Mouse (Mus musculus) adrenal gland, adult 8-10 months (tissue): ENCODE results near the gene Zkscan5. TPM values are rescaled to one million over a fixed set of nuclear protein-coding genes. Genes with fewer than 3 reads are reported as not detected.
"Not testable (repeated sequence)": the region's sequence is repeated elsewhere in the genome, so short reads cannot be mapped to it uniquely, and the experiment has no call there.

Experiments
- DNase-seq: peaks from one replicate; pipeline ENCODE4 v3.0.0; 2022
- total RNA-seq, 4 experiments: library from RNA; stranded (reverse); gene quantifications; 2 replicates each; pipeline ENCODE4 v1.2.4; 2022

The Zkscan5 gene
- total RNA-seq, 4 experiments from 2014 or later, result 11.0 to 14.5 (median 12.8) TPM

GRCm38 (mm10) chr5:145214679-145215078 lies 10.3 kb downstream of the Zkscan5 start:
- DNase-seq, result no peak

DNA sequence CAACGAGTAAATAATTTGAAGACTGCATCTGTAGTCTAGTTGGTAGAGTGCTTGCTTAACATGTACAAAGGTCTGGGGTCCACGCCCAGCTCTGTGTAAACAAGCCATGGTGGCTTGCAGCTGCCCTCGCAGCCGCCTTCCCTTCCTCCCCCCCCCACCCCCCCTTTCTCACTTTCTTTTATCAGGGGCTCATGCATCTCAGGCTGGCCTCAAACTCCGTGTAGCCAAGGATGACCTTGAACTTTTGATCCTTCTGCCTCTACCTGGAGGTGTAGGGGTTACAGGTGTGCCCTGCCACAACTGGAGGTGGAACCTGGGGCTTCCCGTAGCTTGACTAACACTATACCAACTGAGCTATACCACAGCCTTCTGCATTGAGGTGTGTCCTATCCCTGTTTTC lies 13.4 kb downstream of the Zkscan5 start:
- DNase-seq, result no peak

DNA sequence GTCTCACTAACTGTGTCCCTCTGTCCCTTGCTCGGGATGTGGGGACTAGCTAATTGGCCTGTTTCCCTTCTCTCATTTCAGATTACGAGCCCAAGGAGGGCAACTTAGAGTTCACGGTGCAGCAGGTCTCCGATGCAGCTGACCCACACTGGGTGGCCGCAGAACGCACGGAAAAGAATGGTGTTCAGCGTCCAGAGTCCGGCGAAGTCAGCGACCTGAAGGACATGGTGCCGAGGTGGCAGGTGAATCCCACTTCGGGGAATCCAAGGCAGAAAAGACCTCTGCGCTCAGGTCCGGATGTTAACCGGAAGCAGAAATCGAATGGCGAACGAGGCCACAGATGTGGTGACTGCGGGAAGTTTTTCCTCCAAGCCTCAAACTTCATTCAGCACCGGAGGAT lies 13.8 kb downstream of the Zkscan5 start:
- no peak for DNase-seq

- DNase-seq, result no peak
These were observed 14.3 kb downstream of the Zkscan5 start for GRCm38 (mm10) chr5:145218671-145219070.

- no peak for DNase-seq
These were observed 15.6 kb downstream of the Zkscan5 start for GRCm38 (mm10) chr5:145219981-145220380.

- peak; percentile 57 for DNase-seq
These were observed 18.5 kb downstream of the Zkscan5 start for GRCm38 (mm10) chr5:145222840-145223239.

DNA sequence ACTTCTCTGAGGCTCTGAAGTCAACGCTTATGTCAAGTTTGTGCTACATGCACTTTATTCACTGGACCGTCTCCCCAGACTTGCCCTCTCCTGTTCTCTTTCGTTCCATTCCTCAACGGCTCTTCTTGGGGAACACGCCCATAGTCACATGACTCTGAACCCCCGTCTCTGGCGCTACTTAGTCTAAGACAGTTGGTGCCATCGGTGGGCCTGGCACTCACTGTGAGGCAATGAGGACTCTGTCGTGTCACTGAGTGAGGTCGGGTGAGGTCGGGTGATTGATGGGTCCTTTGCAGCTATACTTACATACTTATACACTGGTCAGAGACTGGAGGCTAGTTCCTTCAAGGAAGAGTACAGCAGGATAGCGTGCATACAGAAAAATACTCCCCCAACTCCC lies 19.0 kb downstream of the Zkscan5 start:
- no peak for DNase-seq

DNA sequence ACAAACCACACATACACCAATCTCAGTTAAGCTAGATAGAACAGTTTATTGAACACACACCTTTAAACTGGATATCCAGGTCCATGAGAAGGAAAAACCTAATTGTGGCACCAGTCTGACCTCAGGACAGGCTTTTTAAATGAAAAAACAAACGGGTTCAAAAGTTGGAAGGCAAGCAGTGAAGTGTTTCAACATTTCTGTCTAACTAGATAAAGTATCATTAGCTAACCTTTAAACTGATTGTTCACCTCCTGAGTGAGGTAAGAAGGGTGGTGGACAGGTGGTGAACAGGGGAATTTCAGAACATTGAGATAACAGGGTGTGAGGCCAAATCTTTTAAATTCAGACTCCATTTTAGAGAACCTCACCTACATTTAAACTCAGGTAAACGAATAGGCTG lies 22.1 kb downstream of the Zkscan5 start:
- DNase-seq, result no peak

DNA sequence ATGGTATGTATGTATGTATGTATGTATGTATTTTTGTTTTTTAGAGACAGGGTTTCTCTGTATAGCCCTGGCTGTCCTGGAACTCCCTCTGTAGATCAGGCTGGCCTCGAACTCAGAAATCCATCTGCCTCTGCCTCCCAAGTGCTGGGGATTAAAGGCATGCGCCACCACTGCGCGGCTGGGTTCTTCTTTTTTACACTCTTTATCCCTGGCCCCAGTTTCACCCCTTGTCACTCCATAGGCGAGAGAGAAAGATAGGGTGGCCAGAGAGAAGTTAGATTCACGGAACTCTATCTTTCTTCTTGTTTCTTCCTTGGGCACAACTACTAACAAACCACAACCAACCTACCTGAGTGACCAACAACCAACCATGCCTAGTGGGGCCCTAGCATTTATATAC lies 24.9 kb downstream of the Zkscan5 start:
- not testable (repeated sequence) for DNase-seq

DNA sequence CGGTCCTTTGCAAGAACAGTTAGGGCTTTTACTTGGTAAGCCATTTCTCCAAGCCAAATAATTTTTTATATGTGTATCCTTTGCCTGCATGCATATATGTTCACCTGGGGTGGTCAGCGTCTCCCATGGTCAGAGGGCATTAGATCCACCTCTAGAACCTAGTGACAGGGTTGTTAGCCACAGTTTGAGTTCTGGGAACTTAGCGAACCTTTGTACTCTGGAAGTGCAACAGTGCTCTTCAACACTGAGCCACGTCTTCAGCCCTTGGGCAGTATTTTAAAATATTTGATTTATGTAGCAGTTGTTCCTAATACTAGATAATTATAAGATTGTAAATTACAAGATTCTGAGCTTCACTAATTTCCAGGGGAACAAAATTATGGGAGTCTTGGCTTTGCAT lies 26.3 kb downstream of the Zkscan5 start:
- DNase-seq, result no peak

DNA sequence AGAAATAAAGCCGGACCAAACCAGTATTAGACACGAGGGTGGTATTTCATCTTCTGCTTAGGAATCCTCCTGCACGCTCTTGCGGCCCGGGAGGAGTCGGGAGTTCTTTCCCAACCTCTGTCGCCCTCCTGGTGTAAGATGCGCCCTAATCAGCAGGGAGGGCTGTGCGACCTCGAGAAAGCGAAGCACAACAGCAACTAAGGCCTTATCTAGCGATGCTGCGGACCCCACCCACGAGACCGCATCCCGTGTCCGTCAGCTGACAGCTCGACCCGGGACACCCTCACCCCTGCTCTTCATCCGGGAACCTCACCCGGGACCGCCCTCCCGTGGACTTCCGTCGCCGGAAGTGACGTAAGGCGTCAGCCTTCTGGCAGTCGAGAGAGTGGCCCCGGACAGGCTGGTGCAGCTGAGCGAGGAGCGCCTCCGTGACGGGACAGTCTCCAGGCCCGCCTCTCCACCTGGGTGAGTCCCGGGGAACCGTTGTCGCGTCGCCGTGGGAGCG lies 27.1 kb downstream of the Zkscan5 start, which contains the start of gene Zfp655:
Gene Zfp655 (plus strand): TSS at position 349 of the 505 bp plus-strand sequence.
- peak; percentile 97 for DNase-seq

DNA sequence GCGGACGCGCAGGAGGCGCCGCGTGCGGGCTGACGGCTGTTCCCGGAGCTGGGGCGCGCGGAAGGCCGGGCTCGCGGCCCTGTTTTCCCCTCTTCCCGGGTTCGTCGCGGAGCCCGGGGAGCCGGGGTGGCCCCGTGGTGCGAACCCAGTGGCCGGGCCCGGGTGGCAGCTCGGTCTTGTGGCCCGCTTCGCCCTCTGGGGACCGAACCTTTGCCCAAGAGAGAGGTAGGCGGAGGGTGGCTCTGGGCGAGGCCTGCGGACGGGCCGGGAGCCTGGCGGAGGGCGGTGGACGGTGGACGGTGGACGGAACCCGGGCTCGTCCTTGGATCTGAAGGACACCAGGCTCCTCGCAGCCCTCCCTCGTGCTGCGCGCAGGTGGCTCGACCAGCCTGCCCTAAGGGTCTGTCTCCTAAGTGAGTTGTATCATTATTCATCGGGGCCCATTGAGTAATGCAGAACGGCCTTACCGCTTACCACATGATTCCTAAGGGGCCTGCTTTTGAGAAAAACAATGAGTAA lies 27.6 kb downstream of the Zkscan5 start:
- peak; percentile 54 for DNase-seq

GRCm38 (mm10) chr5:145234636-145235035 lies 30.3 kb downstream of the Zkscan5 start:
- DNase-seq, result no peak

DNA sequence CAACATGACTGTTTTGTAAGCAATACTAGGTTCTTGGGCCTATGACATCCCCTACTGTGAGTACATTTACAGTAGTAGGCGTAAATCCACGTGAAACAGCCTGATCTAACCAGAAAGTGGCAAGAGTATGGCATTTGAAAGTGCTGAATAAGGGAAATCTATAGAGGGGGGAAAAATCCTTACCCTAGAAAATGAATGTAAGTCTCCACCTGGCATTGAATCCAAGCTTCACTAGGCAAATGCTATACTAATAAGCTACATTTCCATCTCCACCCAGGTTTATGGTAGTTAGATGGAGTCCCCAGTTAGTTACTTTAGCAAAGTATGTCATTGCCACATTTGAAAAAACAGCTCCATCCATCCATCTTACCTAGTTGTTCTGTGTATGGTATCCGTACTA lies 45.2 kb downstream of the Zkscan5 start:
- DNase-seq, result no peak

Other genes with a start within 250 kb of the Zkscan5 start
- 10 to 100 TPM; 20.3 to 25.8 (median 22.7) TPM for gene Smurf1, start 238.7 kb upstream of the Zkscan5 start, total RNA-seq
- gene Gm4871, start 171.8 kb upstream of the Zkscan5 start, total RNA-seq, result not detected
- gene 1700018F24Rik, start 161.6 kb upstream of the Zkscan5 start, total RNA-seq, result not detected
- gene Arpc1a, start 120.7 kb upstream of the Zkscan5 start, total RNA-seq, result 100 to 1,000 TPM; 127 to 148 (median 140) TPM
- not detected for gene Kpna7, start 120.5 kb upstream of the Zkscan5 start, total RNA-seq
- 100 to 1,000 TPM; 185 to 202 (median 191) TPM for gene Arpc1b, start 90.3 kb upstream of the Zkscan5 start, total RNA-seq
- gene Pdap1, start 64.3 kb upstream of the Zkscan5 start, total RNA-seq, result 10 to 100 TPM; 60.2 to 98.3 (median 79.4) TPM
- 10 to 100 TPM; 93.0 to 98.7 (median 95.5) TPM for gene Bud31, start 64.2 kb upstream of the Zkscan5 start, total RNA-seq
- 10 to 100 TPM; 29.0 to 30.6 (median 29.9) TPM for gene Ptcd1, start 37.5 kb upstream of the Zkscan5 start, total RNA-seq
- 10 to 100 TPM; 18.7 to 22.3 (median 20.5) TPM for gene Cpsf4, start 37.3 kb upstream of the Zkscan5 start, total RNA-seq
- 100 to 1,000 TPM; 319 to 686 (median 419) TPM for gene Atp5j2, start 12.5 kb upstream of the Zkscan5 start, total RNA-seq
- gene Zkscan14, start 2.7 kb upstream of the Zkscan5 start, total RNA-seq, result 10 to 100 TPM in 3 of 4 experiments, 1 to 10 TPM in 1; 9.6 to 13.8 (median 11.9) TPM
- gene Zfp655, start 27.2 kb downstream of the Zkscan5 start, total RNA-seq, result 10 to 100 TPM; 54.1 to 71.1 (median 61.4) TPM
- gene Zscan25, start 75.9 kb downstream of the Zkscan5 start, total RNA-seq, result 10 to 100 TPM; 18.7 to 23.7 (median 22.3) TPM
- gene Cyp3a57, start 140.7 kb downstream of the Zkscan5 start, total RNA-seq, result under 1 TPM in 3 of 4 experiments, not detected in 1; 0.13 to 0.34 (median 0.17) TPM